Mouse (Mus musculus) lung, postnatal 0 days (tissue): ENCODE results near the gene Eif3g. TPM values are rescaled to one million over a fixed set of nuclear protein-coding genes. Genes with fewer than 3 reads are reported as not detected.

ENCODE experiments used
- ATAC-seq: fragments of 200-750 bp; cut with Nextera tagmentation; 2 replicates; pipeline ENCODE4 v1.8.0; 2017; ENCODE audit warnings: moderate library complexity
- DNase-seq: peaks from one replicate; pipeline ENCODE4 v3.0.0-alpha.2; 2016; ENCODE audit warnings: low spot score
- H3K27ac ChIP-seq: fragments of 300-500 bp; sonication (generic); 2 replicates; pipeline ENCODE4 v1.5.1; 2014; ENCODE audit warnings: antibody characterized with exemption, mild to moderate bottlenecking, low read length, mixed read lengths
- H3K27me3 ChIP-seq: fragments of 300-500 bp; sonication (generic); replicated peaks from 2 replicates; pipeline ENCODE4 v1.6.1; 2014; ENCODE audit warnings: low read length, mixed read lengths; ENCODE audit not compliant: insufficient read depth
- H3K36me3 ChIP-seq: fragments of 300-500 bp; sonication (generic); 2 replicates; pipeline ENCODE4 v1.6.1; 2014; ENCODE audit warnings: low read length, mixed read lengths; ENCODE audit not compliant: insufficient read depth
- H3K4me1 ChIP-seq: fragments of 300-500 bp; sonication (generic); 2 replicates; pipeline ENCODE4 v1.6.1; 2014; ENCODE audit warnings: antibody characterized with exemption, low read depth, low read length, mixed read lengths; ENCODE audit not compliant: insufficient read depth
- H3K4me2 ChIP-seq: fragments of 300-500 bp; sonication (generic); replicated peaks from 2 replicates; pipeline ENCODE4 v1.6.1; 2014; ENCODE audit warnings: low read depth, mild to moderate bottlenecking, low read length, moderate library complexity, mixed read lengths
- H3K4me3 ChIP-seq: fragments of 300-500 bp; sonication (generic); 2 replicates; pipeline ENCODE4 v1.5.1; 2014; ENCODE audit warnings: low read depth, low read length
- H3K9ac ChIP-seq: fragments of 300-500 bp; sonication (generic); replicated peaks from 2 replicates; pipeline ENCODE4 v1.6.1; 2014; ENCODE audit warnings: low read depth, mild to moderate bottlenecking
- H3K9me3 ChIP-seq: fragments of 300-500 bp; sonication (generic); 2 replicates; pipeline ENCODE4 v1.6.1; 2016; ENCODE audit warnings: low read length, mixed read lengths
- CTCF ChIP-seq: IDR thresholded peaks from 2 replicates; pipeline ENCODE4 v1.5.1; 2016; ENCODE audit warnings: antibody characterized with exemption, mild to moderate bottlenecking
- EP300 ChIP-seq: IDR thresholded peaks from 2 replicates; pipeline ENCODE4 v1.6.1; 2016; ENCODE audit warnings: antibody characterized with exemption, mild to moderate bottlenecking, control low read depth
- WGBS: fragments of 180-500 bp; shearing (Covaris S2); extraction: QIAGEN DNeasy Blood & Tissue Kit; methylation state at CpG from one replicate; pipeline ENCODE4 v1.1.7; 2014; 5-methylcytosine and 5-hydroxymethylcytosine counted together
- polyA plus RNA-seq: library from polyadenylated mRNA; unstranded; fragments of >200 nt; fragmentation: Nextera tagmentation; extraction: Ambion mirVana; gene quantifications from 2 replicates; pipeline ENCODE4 v1.2.1, GENCODE M21; 2015

Gene Eif3g
- polyA plus RNA-seq, 1 experiment from 2014 or later = 177 TPM

- ATAC-seq (no peak), DNase-seq (no peak)
- H3K36me3 ChIP-seq = 0 out of 2 replicates have a peak, but pooled peaks cover 7% of the 10 kb centered on the region
- H3K27ac ChIP-seq = no peak overlapping the region
- H3K4me2 ChIP-seq = no peak overlapping the region
- WGBS = 62% methylated on average over 23 of the region's 23 CpGs
- H3K4me3 ChIP-seq = no peak overlapping the region
- TF ChIP-seq CTCF (no peak), EP300 (no peak)
- H3K9ac ChIP-seq = no peak overlapping the region
- H3K4me1 ChIP-seq = no peaks in the 10 kb centered on the region
- H3K9me3 ChIP-seq = no peaks in the 10 kb centered on the region
- no peaks in the 10 kb centered on the region for H3K27me3 ChIP-seq
Measured at GRCm38 (mm10) chr9:20875021-20875790, 23.2 kb downstream of the Eif3g start.

GRCm38 (mm10) chr9:20873521-20873920 lies 24.9 kb downstream of the Eif3g start:
- Histone ChIP-seq H3K4me3 (no peak overlapping the region), H3K9ac (no peak overlapping the region), H3K4me2 (no peak overlapping the region), H3K36me3 (0 out of 2 replicates have a peak, but pooled peaks cover 7% of the 10 kb centered on the region), H3K4me1 (peaks cover 3% of the 10 kb centered on the region; the same call in 1 of the 2 replicates), H3K9me3 (no peaks in the 10 kb centered on the region), H3K27ac (no peak overlapping the region), H3K27me3 (no peaks in the 10 kb centered on the region)
- DNase-seq (no peak), ATAC-seq (no peak)
- 79% methylated on average over 12 of the region's 12 CpGs for WGBS
- TF ChIP-seq EP300 (no peak), CTCF (no peak)

GRCm38 (mm10) chr9:20872991-20873390 lies 25.4 kb downstream of the Eif3g start:
- no peak for DNase-seq
- no peak for TF ChIP-seq EP300
- TF ChIP-seq CTCF = no peak
- H3K9me3 ChIP-seq = no peaks in the 10 kb centered on the region
- H3K27me3 ChIP-seq = no peaks in the 10 kb centered on the region
- H3K4me1 ChIP-seq = peaks cover 4% of the 10 kb centered on the region; the same call in 1 of the 2 replicates
- H3K4me3 ChIP-seq = no peak overlapping the region
- no peak overlapping the region for H3K27ac ChIP-seq
- no peak overlapping the region for H3K9ac ChIP-seq
- no peak overlapping the region for H3K4me2 ChIP-seq
- ATAC-seq = no peak
- WGBS = 87% methylated on average over 8 of the region's 10 CpGs
- 0 out of 2 replicates have a peak, but pooled peaks cover 7% of the 10 kb centered on the region for H3K36me3 ChIP-seq

GRCm38 (mm10) chr9:20870211-20871173 lies 27.9 kb downstream of the Eif3g start:
- Histone ChIP-seq H3K4me1 (peaks cover 4% of the 10 kb centered on the region; the same call in 1 of the 2 replicates), H3K9ac (no peak overlapping the region), H3K4me3 (no peak overlapping the region), H3K4me2 (no peak overlapping the region), H3K36me3 (0 out of 2 replicates have a peak, but pooled peaks cover 7% of the 10 kb centered on the region), H3K9me3 (no peaks in the 10 kb centered on the region), H3K27me3 (0 out of 2 replicates have a peak, but pooled peaks cover 5% of the 10 kb centered on the region), H3K27ac (no peak overlapping the region)
- TF ChIP-seq EP300 (no peak), CTCF (peak; percentile 33)
- DNase-seq (no peak), ATAC-seq (no peak)
- WGBS = 75% methylated on average over 12 of the region's 12 CpGs

GRCm38 (mm10) chr9:20869246-20869645 lies 29.2 kb downstream of the Eif3g start:
- H3K4me3 ChIP-seq = peak overlapping the region; percentile 74
- 7% methylated on average over 19 of the region's 19 CpGs for WGBS
- H3K27me3 ChIP-seq = 0 out of 2 replicates have a peak, but pooled peaks cover 5% of the 10 kb centered on the region
- H3K4me2 ChIP-seq = peak overlapping the region; percentile 82
- H3K9ac ChIP-seq = peak overlapping the region; percentile 52
- peak; percentile 49 for DNase-seq
- H3K9me3 ChIP-seq = no peaks in the 10 kb centered on the region
- H3K4me1 ChIP-seq = peaks cover 4% of the 10 kb centered on the region; the same call in 1 of the 2 replicates
- H3K27ac ChIP-seq = no peak overlapping the region
- TF ChIP-seq CTCF = no peak
- TF ChIP-seq EP300 = no peak
- ATAC-seq = peak; percentile 36
- H3K36me3 ChIP-seq = 0 out of 2 replicates have a peak, but pooled peaks cover 7% of the 10 kb centered on the region
